Mouse (Mus musculus) forebrain, embryonic 15.5 days (tissue): ENCODE measurements around the gene Utrn. TPM values are rescaled to one million over a fixed set of nuclear protein-coding genes. Genes with fewer than 3 reads are reported as not detected.

Experiments used
- ATAC-seq: fragments of 200-750 bp; cut with Nextera tagmentation; replicated peaks from 2 replicates; pipeline ENCODE4 v1.8.0; 2017; ENCODE audit warnings: mild to moderate bottlenecking, moderate TSS enrichment, moderate library complexity
- H3K27ac ChIP-seq: fragments of 300-500 bp; sonication (generic); replicated peaks from 2 replicates; pipeline ENCODE4 v1.5.1; 2015; ENCODE audit warnings: mild to moderate bottlenecking, inconsistent platforms
- H3K27me3 ChIP-seq: fragments of 300-500 bp; sonication (generic); 2 replicates; pipeline ENCODE4 v1.6.1; 2015; ENCODE audit warnings: inconsistent platforms
- H3K36me3 ChIP-seq: fragments of 300-500 bp; sonication (generic); 2 replicates; pipeline ENCODE4 v1.6.1; 2015; ENCODE audit warnings: mild to moderate bottlenecking, inconsistent platforms
- H3K4me1 ChIP-seq: fragments of 300-500 bp; sonication (generic); 2 replicates; pipeline ENCODE4 v1.6.1; 2015; ENCODE audit warnings: inconsistent platforms
- H3K4me2 ChIP-seq: fragments of 300-500 bp; sonication (generic); replicated peaks from 2 replicates; pipeline ENCODE4 v1.6.1; 2015; ENCODE audit warnings: mild to moderate bottlenecking, inconsistent platforms
- H3K4me3 ChIP-seq: fragments of 300-500 bp; sonication (generic); 2 replicates; pipeline ENCODE4 v1.5.1; 2015; ENCODE audit warnings: mild to moderate bottlenecking, inconsistent platforms
- H3K9ac ChIP-seq: fragments of 300-500 bp; sonication (generic); replicated peaks from 2 replicates; pipeline ENCODE4 v1.6.1; 2015; ENCODE audit warnings: mild to moderate bottlenecking, inconsistent platforms
- H3K9me3 ChIP-seq: fragments of 300-500 bp; sonication (generic); 2 replicates; pipeline ENCODE4 v1.6.1; 2016; ENCODE audit warnings: inconsistent platforms
- WGBS: fragments of 180-500 bp; shearing (Covaris S2); methylation state at CpG from one replicate; pipeline ENCODE4 v1.1.7; 2015; ENCODE audit warnings: mixed read lengths; 5-methylcytosine and 5-hydroxymethylcytosine counted together
- polyA plus RNA-seq: library from polyadenylated mRNA; unstranded; fragments of >200 nt; fragmentation: Nextera tagmentation; extraction: Ambion mirVana; gene quantifications from 2 replicates; pipeline ENCODE4 v1.2.1, GENCODE M21; 2015

The Utrn gene
- polyA plus RNA-seq, 1 experiment from 2014 or later, result 17.8 TPM

DNA sequence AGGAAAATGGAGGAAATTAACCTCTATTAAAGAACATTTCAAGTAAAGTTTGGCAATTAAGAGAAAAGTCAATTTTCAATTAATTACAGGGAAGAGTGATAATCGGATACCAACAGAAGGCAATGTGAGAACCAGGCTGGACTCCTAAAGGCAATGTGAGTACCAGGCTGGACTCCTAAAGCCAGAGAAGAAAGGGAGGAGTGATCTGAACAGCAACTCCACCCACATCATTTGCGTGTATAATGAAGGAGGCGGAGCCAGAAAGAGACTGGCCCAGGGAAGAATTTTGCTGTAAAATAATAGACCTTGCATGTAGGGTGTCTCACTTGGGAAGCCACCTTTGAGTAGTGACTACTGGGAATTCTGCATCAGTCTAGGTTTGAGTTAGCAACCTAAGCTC, 334.4 kb downstream of the Utrn start:
- H3K9ac ChIP-seq, result no peak overlapping the region
- H3K27ac ChIP-seq, result no peak overlapping the region
- WGBS, result 66% methylated on average over 3 of the region's 3 CpGs
- no peaks in the 10 kb centered on the region for H3K4me1 ChIP-seq
- no peak for ATAC-seq
- H3K27me3 ChIP-seq, result no peaks in the 10 kb centered on the region
- no peaks in the 10 kb centered on the region for H3K9me3 ChIP-seq
- H3K36me3 ChIP-seq, result no peaks in the 10 kb centered on the region
- H3K4me3 ChIP-seq, result no peak overlapping the region
- H3K4me2 ChIP-seq, result no peak overlapping the region

DNA sequence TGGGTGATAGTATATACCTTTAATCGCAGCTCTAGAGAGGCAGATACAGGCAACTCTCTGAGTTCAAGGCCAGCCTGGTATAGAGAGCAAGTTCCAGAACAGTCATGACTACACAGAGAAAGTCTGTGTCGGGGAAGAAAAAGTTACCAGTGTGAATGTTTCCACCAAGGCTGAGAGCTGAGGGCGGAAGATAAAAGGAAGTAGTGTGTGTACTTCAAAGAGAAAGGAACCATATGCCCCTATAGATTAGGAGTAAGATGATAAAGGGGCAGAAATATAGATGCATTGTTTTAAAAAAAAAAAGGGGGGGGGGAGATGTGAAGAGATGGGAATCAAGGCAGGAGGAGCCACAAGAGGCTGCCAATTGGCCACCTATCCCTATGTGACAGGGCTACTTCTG, 334.9 kb downstream of the Utrn start:
- H3K27ac ChIP-seq, result no peak overlapping the region
- no peak for ATAC-seq
- no peaks in the 10 kb centered on the region for H3K27me3 ChIP-seq
- no peaks in the 10 kb centered on the region for H3K36me3 ChIP-seq
- no peak overlapping the region for H3K4me2 ChIP-seq
- H3K4me1 ChIP-seq, result no peaks in the 10 kb centered on the region
- 95% methylated on average over 3 of the region's 3 CpGs for WGBS
- H3K9me3 ChIP-seq, result no peaks in the 10 kb centered on the region
- no peak overlapping the region for H3K9ac ChIP-seq
- H3K4me3 ChIP-seq, result no peak overlapping the region

DNA sequence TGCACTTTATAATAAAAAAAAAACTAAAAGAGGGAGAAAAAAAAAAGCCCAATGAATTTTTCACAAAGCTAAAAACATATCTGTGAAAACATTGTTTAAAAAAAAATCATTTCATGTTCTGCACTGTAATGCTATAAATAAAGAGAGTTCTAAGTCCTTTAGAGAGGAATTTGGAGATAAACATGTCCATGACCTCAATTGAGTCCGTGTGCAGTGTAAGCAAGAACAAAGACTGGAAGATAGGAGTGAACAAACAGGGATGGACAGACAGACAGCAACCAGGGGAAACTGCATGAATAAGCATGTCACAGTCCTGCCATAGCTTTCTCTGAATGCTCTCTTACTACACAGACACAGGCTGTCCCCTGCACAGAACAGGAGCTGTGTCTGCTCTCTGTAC, 347.1 kb downstream of the Utrn start:
- Histone ChIP-seq H3K4me2 (no peak overlapping the region), H3K36me3 (no peaks in the 10 kb centered on the region), H3K4me1 (no peaks in the 10 kb centered on the region), H3K9me3 (no peaks in the 10 kb centered on the region), H3K27me3 (no peaks in the 10 kb centered on the region), H3K4me3 (no peak overlapping the region), H3K27ac (no peak overlapping the region), H3K9ac (no peak overlapping the region)
- no peak for ATAC-seq
- 63% methylated on average over 1 of the region's 1 CpGs for WGBS

DNA sequence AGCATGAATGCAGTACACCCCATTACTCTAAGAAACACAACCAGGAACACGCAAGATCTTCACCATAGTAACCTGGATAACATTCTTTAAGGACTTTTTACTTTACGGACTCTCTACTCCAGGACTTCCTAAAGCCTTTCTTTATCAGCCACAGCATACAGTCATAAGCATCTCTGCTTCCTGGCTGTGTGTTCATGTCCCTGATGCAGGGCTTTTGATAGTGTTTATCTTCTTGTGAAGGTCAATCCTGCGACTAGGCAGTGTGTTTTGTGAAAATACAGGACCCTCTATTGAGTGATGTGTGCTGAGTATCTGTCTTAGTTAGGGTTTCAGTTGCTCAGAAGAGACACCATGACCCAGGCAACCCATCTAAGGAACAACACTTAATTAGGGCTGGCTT, 351.0 kb downstream of the Utrn start:
- no peaks in the 10 kb centered on the region for H3K9me3 ChIP-seq

DNA sequence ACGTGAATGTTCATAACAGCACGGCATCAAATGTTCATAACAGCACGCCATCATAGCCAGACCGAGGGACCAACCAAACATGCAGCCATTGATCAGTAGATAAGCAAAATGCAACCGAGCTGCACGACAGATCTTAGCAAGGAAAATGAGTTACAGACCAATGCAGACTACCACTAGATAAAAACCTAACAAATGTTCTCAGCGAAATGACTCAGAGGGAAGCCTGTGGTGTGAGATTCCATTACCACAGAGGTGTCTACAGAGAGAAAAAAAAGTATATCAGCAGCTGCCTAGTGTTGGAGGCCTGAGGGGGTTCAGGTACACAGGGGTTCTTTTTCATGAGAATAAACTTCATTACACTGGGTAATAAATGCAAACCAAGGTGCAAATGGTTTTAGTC, 363.6 kb downstream of the Utrn start:
- Histone ChIP-seq H3K9me3 (no peaks in the 10 kb centered on the region), H3K4me3 (no peak overlapping the region), H3K36me3 (no peaks in the 10 kb centered on the region), H3K4me1 (no peaks in the 10 kb centered on the region), H3K27me3 (no peaks in the 10 kb centered on the region), H3K27ac (no peak overlapping the region), H3K4me2 (no peak overlapping the region), H3K9ac (no peak overlapping the region)
- 94% methylated on average over 7 of the region's 7 CpGs for WGBS
- no peak for ATAC-seq

More for the DNA sequence above, 351.0 kb downstream of the Utrn start:
- no peaks in the 10 kb centered on the region for H3K36me3 ChIP-seq
- no peak overlapping the region for H3K4me3 ChIP-seq
- no peaks in the 10 kb centered on the region for H3K4me1 ChIP-seq
- H3K9ac ChIP-seq, result no peak overlapping the region
- no peak overlapping the region for H3K27ac ChIP-seq
- H3K27me3 ChIP-seq, result no peaks in the 10 kb centered on the region
- WGBS, result 88% methylated on average over 3 of the region's 3 CpGs
- no peak overlapping the region for H3K4me2 ChIP-seq
- no peak for ATAC-seq

DNA sequence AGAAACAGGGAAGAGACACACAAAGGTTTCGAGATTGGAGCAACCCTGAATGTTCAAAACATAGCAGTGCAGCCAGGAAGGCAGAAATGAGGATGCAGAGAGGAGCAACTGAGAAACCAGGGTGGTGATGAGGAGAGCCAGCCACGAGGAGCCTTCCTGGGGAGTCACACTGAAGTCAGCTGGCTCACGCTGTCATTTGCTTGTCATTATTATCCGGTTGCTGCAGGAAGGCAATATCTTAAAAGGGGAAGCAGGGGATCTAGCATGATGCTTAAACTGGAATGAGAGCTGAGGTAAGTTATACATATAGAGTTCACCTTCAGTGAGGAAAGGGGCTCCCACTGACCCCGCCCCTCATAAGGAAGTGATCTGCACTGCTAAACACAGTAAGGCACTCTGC, 368.7 kb downstream of the Utrn start:
- Histone ChIP-seq H3K27ac (no peak overlapping the region), H3K4me2 (no peak overlapping the region), H3K4me3 (no peak overlapping the region), H3K4me1 (no peaks in the 10 kb centered on the region), H3K9me3 (no peaks in the 10 kb centered on the region), H3K9ac (no peak overlapping the region), H3K36me3 (no peaks in the 10 kb centered on the region), H3K27me3 (no peaks in the 10 kb centered on the region)
- 89% methylated on average over 5 of the region's 5 CpGs for WGBS
- ATAC-seq, result no peak

DNA sequence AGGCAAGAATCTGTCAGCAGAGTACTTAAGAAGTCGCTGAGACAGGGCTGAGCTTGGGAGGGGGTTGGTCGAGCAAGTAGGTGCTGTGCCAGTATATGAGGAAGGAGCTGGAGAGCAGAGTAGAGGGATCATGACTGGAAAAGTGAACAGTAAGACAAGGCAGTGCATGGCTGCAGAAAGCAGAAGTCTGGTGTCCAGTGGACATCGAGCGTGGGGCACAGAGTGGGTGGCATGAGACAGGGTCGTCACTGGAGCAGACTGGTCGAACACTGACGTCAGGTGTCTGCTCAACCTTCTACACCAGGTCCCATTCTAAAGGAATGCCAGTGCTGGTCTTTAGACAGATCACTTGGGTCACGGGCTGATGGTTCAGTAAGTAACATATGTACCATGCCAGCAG, 371.6 kb downstream of the Utrn start:
- Histone ChIP-seq H3K27ac (no peak overlapping the region), H3K4me2 (no peak overlapping the region), H3K36me3 (no peaks in the 10 kb centered on the region), H3K9me3 (no peaks in the 10 kb centered on the region), H3K4me3 (no peak overlapping the region), H3K9ac (no peak overlapping the region), H3K4me1 (no peaks in the 10 kb centered on the region), H3K27me3 (no peaks in the 10 kb centered on the region)
- WGBS, result 90% methylated on average over 8 of the region's 8 CpGs
- ATAC-seq, result no peak

DNA sequence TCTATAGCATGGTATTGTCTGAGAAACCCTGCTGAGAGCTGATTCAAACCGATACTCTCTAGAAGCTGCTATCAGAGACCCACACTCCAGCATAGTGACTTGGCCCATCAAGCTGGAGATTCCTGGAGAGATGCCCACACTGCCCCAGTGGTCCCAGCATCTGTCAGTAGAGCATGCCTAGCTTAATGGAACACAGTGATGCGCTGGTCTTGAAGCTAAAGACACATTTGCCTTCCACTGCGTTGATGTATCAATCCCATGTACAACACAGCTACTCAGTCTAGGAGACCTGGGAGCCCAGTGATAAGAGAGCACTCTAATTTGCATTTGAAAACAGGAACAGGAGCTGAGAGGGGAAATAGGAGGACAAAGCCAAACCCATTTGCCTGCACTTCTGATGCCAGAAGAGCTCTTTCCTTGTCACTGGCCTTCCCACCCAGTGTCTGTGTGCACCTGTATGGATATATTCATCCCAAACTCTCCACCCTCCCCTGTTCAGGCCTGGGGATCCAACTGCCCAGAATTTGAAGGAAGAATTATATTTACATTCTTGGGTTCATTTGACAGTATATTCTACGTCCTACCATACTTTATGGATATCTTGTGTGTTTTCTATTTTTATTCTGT, 379.5 kb downstream of the Utrn start:
- Histone ChIP-seq H3K4me3 (no peak overlapping the region), H3K4me2 (no peak overlapping the region), H3K4me1 (peaks cover 5% of the 10 kb centered on the region; the same call in 1 of the 2 replicates), H3K9me3 (no peaks in the 10 kb centered on the region), H3K9ac (no peak overlapping the region), H3K27ac (no peak overlapping the region), H3K27me3 (no peaks in the 10 kb centered on the region), H3K36me3 (no peaks in the 10 kb centered on the region)
- WGBS, result 36% methylated on average over 4 of the region's 4 CpGs
- ATAC-seq, result peak; percentile 59; the same call in 1 of the 2 replicates

DNA sequence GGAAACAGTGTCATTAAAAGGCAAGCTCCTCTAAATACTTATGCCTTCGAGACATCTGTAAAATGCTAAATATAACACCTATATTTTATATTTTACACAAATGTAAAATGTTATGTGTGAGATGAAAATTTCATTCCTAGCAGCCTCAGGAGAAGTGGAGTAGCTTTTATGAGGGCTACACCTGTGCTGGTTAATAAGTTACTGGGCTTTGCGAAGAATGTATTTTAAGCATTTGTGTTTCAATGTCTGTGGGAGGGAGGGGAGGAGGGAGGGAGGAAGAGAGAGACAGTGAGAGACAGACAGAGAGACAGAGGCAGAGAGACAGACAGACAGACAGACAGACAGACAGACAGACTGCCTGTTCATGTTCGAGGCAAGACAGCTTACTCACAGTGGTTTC, 380.6 kb downstream of the Utrn start:
- no peaks in the 10 kb centered on the region for H3K27me3 ChIP-seq
- H3K4me1 ChIP-seq, result peaks cover 5% of the 10 kb centered on the region; the same call in 1 of the 2 replicates
- no peak overlapping the region for H3K27ac ChIP-seq
- ATAC-seq, result no peak
- no peaks in the 10 kb centered on the region for H3K9me3 ChIP-seq
- H3K4me3 ChIP-seq, result no peak overlapping the region
- WGBS, result 77% methylated on average over 3 of the region's 3 CpGs
- no peak overlapping the region for H3K4me2 ChIP-seq
- H3K36me3 ChIP-seq, result no peaks in the 10 kb centered on the region
- H3K9ac ChIP-seq, result no peak overlapping the region

DNA sequence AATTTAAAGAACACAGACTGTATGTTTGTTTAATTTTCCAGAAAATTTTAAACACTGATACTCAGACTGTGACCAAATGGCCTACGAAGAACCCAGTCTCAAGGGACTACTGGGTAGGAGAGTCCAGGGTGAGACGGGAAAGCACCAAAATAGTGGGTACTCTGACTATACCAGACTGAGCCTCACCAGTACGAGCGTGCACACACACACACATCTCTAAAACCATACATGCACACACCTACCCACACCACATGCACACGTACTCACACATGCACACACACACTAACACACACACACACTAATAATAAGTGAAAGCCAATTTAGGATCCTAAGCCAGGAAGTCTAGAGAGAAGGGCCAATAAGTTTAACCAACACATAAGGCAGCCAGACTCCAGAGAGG, 381.0 kb downstream of the Utrn start:
- ATAC-seq, result no peak
- Histone ChIP-seq H3K4me3 (no peak overlapping the region), H3K27ac (no peak overlapping the region), H3K36me3 (no peaks in the 10 kb centered on the region), H3K9me3 (no peaks in the 10 kb centered on the region), H3K4me1 (peaks cover 5% of the 10 kb centered on the region; the same call in 1 of the 2 replicates), H3K27me3 (no peaks in the 10 kb centered on the region), H3K4me2 (no peak overlapping the region), H3K9ac (no peak overlapping the region)
- 91% methylated on average over 5 of the region's 5 CpGs for WGBS

DNA sequence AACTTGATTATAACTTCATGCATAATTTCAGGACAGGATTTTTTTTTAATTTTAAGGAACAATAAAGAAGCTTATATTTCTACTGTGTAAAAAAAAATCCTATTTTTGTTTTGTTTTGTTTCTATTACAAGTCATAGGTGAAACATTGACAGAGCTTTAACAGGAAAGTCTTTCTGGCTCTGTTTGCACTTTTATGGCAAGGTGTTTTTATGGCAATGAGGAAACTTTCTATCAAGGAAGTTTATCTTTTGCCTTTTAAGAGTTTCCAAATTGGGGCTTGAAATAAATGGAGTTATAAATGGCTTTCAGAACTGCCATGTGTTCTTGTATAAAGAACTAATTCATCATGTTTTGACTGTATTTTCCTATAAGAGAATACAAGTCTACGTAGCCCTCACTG, 385.7 kb downstream of the Utrn start:
- Histone ChIP-seq H3K36me3 (no peaks in the 10 kb centered on the region), H3K4me3 (no peak overlapping the region), H3K4me1 (no peaks in the 10 kb centered on the region), H3K9me3 (no peaks in the 10 kb centered on the region), H3K27ac (no peak overlapping the region), H3K27me3 (no peaks in the 10 kb centered on the region), H3K4me2 (no peak overlapping the region), H3K9ac (no peak overlapping the region)
- no peak for ATAC-seq
- WGBS, result 52% methylated on average over 1 of the region's 1 CpGs

DNA sequence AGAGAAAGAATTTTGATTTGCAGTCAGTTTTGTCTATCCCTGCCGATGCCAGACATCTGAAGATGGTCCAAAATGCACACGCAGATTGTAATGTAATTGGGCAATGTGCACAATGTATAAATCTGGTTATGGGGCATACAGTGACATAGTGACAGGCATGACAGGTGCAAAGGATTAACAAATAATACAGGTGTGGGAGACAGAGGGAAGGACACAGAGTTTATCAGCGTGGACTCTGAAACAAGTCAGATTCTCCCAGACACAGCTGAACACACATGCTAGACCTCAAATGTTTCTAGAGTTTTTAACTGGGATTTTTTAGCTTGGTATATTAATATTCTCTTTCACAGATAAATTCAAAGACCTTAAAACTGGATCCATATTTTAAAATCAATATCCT, 386.2 kb downstream of the Utrn start:
- Histone ChIP-seq H3K4me1 (no peaks in the 10 kb centered on the region), H3K27ac (no peak overlapping the region), H3K27me3 (no peaks in the 10 kb centered on the region), H3K36me3 (no peaks in the 10 kb centered on the region), H3K4me3 (no peak overlapping the region), H3K4me2 (no peak overlapping the region), H3K9me3 (no peaks in the 10 kb centered on the region), H3K9ac (no peak overlapping the region)
- WGBS, result 85% methylated on average over 3 of the region's 3 CpGs
- ATAC-seq, result no peak

DNA sequence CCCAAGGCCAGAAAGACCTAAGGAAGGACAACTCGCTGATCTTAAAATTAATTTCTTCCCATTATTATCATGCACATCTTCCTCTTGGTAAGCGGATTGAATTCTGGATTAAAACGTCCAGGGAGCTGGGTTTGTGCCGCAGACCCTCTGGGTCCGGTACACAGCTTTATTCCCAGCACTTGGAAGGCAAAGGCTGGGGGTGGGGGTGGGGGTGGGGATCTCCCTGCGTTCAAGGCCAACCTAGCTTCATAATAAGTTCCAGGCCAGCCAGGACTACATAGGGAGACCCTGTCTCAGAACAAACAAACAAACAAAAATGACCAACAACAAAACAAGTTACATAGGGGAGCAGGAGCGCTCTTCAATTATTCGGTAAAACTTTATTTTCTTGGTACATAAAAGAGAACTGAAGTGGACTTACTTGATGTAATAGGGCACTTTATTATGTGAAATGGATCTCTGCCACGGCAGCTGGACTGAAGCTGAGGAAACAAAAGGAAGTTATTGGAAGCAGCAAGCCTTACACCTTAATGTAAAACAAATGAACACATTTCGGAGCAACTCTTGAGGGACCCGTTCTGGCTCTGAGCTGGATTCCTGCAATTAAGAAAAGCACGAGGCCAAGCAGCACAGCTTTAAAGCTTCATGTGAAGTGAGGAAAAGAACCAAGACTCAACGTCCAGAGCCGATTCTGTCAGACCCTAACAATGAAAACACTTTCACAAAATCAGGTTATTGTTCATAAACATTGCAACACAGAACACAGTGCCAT, 394.1 kb downstream of the Utrn start:
- Histone ChIP-seq H3K9me3 (no peaks in the 10 kb centered on the region), H3K4me3 (no peak overlapping the region), H3K4me1 (no peaks in the 10 kb centered on the region), H3K9ac (no peak overlapping the region), H3K36me3 (no peaks in the 10 kb centered on the region), H3K27ac (no peak overlapping the region), H3K4me2 (no peak overlapping the region), H3K27me3 (no peaks in the 10 kb centered on the region)
- 66% methylated on average over 14 of the region's 14 CpGs for WGBS
- no peak for ATAC-seq
